Mouse (Mus musculus): Measurements from ENCODE around the gene Gm20388.

Gm20388 gene

GRCm38 (mm10) chr8:122282035-122282358, 2371.4 kb downstream of the Gm20388 start, which contains the start of gene Zfpm1:
Gene Zfpm1, plus strand, starts transcription at chr8:122282141.
- no peak for DNase-seq

DNA sequence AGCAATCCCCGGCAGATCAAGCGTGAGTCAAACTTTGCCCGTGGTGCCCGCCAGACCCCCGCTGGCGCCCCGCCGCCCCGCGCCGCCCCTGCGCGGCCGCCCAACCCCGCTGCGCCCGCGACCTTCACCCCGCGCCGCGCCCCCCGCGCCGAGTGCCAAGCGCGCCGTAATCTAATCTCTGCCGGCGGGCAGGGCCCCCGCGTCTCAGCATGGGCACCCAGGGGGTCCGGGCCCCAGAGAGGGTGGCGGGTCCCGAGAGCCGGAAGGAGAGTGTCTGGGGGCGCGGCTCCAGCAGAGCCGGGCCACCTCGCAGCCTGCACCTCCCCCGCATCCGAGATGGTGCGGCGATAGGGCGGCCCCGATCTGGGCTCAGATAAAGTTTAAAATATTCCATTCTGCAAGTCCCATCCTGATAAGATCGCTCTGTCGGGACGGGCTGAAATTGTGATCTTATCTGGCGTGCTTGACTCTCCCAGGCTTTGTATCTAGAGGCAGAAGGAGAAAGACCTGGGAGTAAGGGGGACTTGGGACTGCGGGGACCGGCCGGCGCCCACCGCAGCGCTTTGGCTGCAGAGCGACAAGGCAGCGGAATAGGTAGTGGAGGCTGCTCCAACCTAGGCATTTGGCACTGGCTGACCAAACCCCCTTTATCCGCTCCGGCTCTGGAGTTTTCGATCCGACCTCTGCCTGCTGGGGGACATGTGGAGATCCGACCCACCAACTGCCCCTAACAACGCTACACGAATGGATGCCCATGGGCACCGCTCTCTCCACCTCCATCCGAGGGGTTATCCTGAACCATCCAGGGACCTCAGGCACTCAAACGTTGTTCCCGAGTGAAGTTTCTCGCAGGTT, 2372.1 kb downstream of the Gm20388 start:
- DNase-seq = peak; percentile 32

DNA sequence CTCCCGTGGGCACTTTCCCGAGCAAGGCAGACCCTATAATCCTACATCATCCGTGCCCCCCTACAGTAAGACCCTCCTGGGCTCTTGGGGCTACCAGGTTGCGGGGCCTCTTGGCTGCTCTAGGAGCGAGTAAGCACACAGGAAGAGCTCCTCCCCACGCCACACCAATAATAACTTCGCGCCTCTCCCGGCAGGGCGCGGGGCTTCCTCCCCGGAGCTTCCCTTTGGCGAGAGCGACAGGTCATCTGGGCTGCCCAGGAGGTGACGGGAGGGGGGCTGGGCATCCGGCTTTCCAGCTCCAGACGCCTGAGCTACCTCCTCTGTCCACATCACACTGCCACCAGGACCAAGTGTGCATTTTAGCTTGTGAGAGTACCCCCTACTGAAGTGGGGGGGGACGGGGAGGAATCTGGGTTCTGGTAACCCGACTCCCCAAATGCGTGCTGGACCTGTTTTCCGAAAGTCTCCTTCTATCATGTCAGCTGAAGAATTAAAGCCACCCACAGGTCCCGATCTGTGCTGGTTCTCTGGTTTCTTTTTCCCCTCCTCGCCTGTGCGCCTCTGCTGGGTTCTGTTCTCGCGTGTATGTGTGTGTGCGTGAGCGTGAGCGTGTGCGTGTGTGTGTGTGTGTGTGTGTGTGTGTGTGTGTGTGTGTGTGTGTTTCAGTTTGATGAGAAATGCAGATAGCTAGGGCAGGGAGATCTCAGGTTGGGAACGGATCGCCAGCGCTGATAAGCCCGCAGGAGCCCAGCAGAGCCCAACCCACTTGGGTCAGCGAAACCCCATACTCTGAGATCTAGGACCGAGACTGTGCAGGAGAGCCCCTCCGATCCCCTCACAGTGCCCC, 2372.9 kb downstream of the Gm20388 start:
- DNase-seq = peak; percentile 78

DNA sequence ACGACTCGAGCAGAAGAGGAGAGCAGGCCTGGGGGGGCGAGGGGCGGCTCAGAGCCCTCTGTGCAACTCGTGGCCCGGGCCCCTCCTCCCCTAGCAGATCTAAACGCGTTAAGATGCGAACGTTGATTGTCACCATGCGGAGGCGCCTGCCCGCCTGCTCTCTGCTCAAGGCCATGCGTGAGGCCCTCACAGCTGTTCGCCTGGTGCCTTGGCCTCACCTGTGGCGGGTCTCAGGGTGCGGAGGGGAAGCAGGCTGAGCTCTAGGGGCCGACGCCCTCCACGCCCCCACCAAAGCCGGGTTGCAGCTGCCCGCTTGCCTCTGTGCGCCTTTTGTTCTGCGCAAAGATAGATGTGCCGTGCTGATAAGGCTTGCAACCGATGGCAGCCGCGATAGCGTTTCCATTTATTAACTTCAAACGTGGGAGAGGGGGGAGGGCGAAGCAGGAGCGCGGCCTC, 2373.6 kb downstream of the Gm20388 start:
- peak; percentile 49 for DNase-seq

- DNase-seq = peak; percentile 51
Observed at GRCm38 (mm10) chr8:122284659-122285261, 2374.1 kb downstream of the Gm20388 start.

DNA sequence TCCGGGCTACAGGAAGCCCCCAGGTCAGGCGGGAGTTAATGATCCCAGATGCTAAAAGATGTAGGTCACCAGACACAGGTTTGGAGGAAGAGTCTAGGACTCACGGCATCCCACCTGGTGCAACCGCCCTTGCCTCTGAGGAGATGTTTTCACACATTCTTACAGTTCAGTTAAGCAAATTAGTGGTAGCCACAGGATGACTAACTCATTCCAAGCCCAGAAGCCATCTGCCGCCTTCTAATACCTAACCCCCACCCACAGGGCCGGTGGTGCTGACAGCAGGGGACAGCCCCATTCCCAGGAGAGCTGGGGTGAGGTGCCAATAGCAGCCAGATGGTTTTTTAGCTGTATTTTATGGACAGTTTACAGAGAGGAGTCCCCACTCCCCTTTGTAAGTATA, 2375.1 kb downstream of the Gm20388 start:
- no peak for DNase-seq

DNA sequence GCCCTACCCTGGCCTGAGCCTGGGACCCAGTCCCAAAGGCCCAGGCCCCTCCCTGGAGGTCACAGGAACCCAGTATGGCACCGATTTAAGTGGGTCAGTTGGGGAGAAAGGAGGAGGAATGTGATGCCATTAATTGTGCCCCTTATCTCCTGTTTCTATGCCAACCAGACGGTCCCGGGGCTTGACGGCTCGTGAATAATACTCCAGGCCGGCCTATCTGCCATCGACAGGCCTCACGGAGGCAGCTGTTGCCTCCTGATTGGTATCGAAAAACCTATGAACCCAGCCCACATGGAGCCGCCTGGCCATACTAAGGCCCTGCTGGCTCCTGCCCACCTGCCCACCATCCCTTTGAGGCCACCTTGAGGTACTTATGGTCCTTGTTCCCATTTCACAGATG, 2376.3 kb downstream of the Gm20388 start:
- no peak for DNase-seq

- DNase-seq = no peak
Observed at GRCm38 (mm10) chr8:122287742-122288141, 2377.1 kb downstream of the Gm20388 start.

DNA sequence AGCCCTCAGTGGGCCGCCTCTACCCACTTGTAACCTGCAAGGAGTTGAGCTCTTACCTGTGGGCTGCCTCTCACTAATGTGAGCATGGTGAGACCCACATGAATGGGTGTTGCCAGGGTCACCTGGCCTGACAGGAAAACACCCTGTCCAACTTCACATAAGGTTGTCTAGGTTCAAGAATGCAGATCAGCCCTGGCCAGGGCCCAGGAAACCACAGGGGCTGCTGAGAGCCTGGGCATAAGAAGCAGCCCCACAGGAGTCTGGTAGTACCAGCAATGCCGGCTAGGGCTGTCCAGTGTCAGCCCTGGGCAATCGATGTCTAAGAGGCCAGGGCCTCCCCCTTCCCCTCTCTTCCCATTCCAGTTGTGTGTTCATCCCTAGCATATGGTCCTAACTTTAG, 2377.7 kb downstream of the Gm20388 start:
- DNase-seq = no peak

DNA sequence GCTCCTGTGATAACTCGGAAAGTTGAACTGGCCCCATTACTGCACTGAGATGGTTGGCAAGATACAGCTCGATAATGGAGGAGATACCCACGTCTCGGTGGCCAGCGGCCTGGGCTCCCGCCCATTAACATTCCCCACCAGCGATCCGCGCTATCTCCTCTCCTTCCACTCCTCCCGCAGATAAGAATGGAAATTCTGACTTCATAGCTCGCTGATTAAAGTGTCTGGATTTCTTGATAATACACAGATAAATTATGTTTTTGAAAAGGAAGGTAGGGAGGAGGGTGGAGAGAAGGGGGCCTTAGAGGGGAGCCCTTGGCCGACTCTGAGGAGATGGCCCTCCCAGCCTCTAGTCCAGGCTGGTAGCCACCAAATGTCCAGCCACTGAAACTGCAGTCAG, 2380.4 kb downstream of the Gm20388 start:
- no peak for DNase-seq

DNA sequence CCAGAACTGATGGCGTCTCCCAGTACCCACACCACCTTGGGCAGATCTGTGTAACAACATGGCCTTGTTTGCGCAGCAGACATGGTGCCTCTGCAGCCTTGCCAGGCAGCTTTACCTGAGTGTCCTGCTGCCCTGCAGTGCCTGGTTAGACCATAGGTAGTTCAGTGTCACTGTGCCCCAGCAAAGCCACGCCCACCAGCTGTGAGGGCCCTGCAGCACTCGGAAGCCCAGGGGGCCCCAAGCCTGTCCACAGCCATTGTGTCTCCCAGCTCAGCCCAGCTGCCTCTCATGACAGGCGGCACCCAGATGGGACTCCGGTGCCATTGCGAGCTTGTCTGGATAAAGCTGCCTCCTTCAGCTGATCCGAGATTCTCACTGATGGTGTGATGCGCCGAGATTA, 2380.9 kb downstream of the Gm20388 start:
- DNase-seq = no peak

DNA sequence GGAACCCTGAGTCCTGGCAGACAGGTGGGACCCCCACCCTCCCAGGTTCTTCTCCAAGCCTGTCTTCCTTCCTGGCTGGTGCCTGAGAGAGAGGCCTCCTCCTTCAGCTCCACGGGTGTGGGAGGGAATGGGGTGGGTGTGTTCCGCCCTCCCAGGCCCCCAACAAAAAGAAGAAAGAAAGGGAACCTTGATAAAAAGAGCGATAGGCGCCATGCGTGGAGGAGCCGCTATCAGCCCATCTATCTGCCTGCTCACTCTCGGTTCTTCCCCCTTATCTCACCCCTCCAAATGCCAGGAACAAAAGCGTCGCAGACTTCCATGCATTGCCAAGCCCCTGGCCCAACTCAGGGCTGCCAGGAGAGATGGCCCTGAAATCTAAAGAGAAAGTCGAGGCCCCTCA, 2382.8 kb downstream of the Gm20388 start:
- no peak for DNase-seq

DNA sequence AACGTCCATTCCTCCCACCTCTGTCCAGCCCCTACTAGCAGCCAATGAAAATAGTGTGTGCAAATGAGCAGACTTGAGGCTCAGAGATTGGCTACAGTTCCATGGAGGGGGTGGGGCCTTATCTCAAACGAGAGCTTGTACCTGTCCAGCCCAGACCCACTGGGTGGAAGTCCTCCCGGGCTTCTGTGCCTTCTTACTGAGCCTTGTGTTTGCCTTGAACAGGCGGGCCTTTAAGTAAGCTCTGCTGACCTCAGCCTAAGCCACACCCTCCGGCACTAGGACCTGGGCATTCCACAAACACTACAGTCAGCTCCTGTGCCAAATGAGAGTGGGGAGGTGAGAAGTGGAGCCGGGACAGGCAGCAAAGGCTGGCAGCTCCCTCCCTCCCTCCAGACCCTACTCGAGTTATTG, 2383.6 kb downstream of the Gm20388 start:
- peak; percentile 74 for DNase-seq

DNA sequence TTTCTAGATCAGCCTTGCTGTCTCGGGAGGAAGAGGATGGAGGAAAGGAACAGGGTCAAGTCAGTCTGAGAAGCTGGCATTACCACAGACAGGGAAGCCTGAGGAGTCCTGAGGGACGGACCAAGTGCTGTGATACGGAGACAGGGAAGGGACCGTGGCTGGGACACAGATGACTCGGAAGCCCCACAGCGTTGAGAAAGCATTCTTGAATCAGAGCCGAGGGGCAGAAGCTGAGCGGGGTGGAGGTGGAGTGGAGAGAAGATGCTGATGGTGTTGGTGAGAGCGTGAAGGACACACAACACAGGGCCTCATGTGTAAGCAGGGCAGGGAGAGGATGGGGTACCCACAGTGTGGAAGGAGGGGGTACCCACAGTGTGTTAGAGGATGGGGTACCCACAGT, 2384.7 kb downstream of the Gm20388 start:
- no peak for DNase-seq

- DNase-seq = peak; percentile 42
Observed at GRCm38 (mm10) chr8:122296173-122297001, 2385.7 kb downstream of the Gm20388 start.

DNA sequence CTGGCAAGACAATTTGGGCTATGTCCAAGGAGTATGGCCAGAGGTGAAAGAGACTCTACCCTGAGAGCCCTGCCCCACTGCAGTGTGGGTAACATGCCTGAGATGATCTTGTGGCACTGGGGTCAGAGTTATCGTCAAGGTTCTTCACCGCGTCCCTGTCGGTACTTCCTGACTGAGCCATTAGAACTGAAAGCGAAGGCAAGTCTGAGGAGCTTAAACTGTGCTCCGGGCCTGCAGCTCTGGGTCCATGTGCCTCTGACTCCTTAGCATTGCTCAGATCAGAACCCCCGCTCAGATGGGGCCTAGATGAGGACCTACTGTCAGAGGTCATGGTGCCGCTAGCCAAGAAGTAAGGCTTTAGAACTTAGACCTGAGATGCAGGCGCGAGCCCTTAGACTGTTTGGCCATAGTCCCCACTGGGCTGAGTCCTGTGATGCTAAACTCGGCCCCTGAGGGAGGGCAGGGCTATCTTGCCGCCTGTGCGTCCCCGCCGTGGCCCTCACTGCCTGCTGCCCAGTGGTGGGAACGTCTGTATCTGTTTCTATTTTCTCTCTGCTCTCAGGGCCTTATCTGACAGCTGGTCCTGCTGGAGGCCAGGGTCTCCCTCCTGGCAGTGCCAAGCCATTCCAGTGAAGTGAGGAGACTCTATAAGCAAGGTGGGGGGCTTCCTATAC, 2389.1 kb downstream of the Gm20388 start:
- no peak for DNase-seq

DNA sequence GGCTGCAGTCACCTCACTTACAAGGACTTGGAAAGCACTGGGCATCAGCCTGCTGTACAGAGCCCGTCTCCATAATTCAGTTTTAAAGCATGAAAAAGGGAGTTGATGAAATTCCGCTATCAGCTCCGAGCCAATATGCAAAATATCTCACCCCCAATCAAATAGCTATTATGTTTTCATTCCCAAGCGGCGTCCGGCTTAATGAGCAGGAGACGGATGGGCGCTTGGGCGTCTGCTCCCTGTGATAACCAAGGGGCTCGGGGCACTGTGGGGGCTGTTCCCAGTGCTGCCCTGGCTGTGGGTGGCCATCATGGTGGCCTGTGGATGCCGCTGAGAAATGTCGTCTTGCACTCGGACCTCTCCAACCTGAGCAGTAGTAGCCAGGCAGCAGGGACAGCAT, 2390.4 kb downstream of the Gm20388 start:
- no peak for DNase-seq

DNA sequence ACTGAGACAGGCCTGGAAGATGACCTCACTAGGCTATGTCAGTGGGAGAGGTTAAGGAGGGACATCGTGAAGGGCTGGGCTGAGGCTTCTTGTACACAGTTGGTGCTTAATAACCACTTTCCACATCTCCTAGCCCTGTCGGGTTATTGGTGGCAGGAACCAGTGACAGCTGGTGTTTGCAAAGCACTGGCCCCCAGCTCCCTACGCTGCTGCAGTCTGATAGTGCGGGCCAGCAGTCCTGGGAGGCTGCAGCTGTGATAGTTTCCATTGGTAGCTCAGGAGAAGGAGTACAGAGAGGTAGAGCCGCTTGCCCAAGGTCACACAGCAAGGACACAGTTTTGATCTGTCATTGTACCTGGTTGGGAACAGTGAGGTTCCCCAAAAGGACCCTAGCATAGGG, 2391.2 kb downstream of the Gm20388 start:
- no peak for DNase-seq

- DNase-seq = peak; percentile 43
Observed at GRCm38 (mm10) chr8:122303451-122303850, 2392.8 kb downstream of the Gm20388 start.

GRCm38 (mm10) chr8:122304058-122304457, 2393.4 kb downstream of the Gm20388 start:
- no peak for DNase-seq

- no peak for DNase-seq
Observed at GRCm38 (mm10) chr8:122306660-122307399, 2396.2 kb downstream of the Gm20388 start.
